Mouse (Mus musculus) T-helper 17 cell (primary cell): Measurements from ENCODE around the gene Olfr824.
"Not testable (repeated sequence)": the region's sequence is repeated elsewhere in the genome, so short reads cannot be mapped to it uniquely, and the experiment has no call there.

Experiments used
- in situ Hi-C, 2 experiments: fragments of 300-600 bp; cut with MboI, MseI; formaldehyde crosslinking; loops; 1 replicate in 1 of 2; 2 replicates in 1 of 2; pipeline ENCODE4 v1.15.1; 2025; ENCODE audit warnings: high pct_unique_total_duplicates in 2 of 2

Olfr824 gene

GRCm38 (mm10) chr10:130129900-130130299, at the start of gene Olfr824:
Gene Olfr824, minus strand, starts transcription at chr10:130130000.
- in situ Hi-C loops, result not testable (repeated sequence)

- in situ Hi-C loops, result no loop called here
These were observed 36.9 kb upstream of the Olfr824 start, which contains the start of gene Olfr825 for GRCm38 (mm10) chr10:130166666-130167065. Gene Olfr825, minus strand, starts transcription at chr10:130166766.

- in situ Hi-C loops, result no loop called here
These were observed 35.4 kb upstream of the Olfr824 start for GRCm38 (mm10) chr10:130165196-130165595.

- in situ Hi-C loops, result loop anchor here in 1 of 2 experiments (5.0 kb wide), 1 partner anchor 67 kb away; no protein-coding TSS in a partner anchor
These were observed 14.3 kb upstream of the Olfr824 start for GRCm38 (mm10) chr10:130144121-130144520.

- in situ Hi-C loops, result loop anchor here in 1 of 2 experiments (5.0 kb wide), 1 partner anchor 65 kb away; no protein-coding TSS in a partner anchor
These were observed 12.7 kb upstream of the Olfr824 start for GRCm38 (mm10) chr10:130142481-130142880.

GRCm38 (mm10) chr10:130134811-130135210, 5.0 kb upstream of the Olfr824 start:
- in situ Hi-C loops, result no loop called here

- in situ Hi-C loops, result not testable (repeated sequence)
These were observed 13.8 kb downstream of the Olfr824 start for GRCm38 (mm10) chr10:130116045-130116444.

- in situ Hi-C loops, result not testable (repeated sequence)
These were observed 14.5 kb downstream of the Olfr824 start, which contains the start of gene Olfr823 for GRCm38 (mm10) chr10:130115283-130115682. Gene Olfr823, minus strand, starts transcription at chr10:130115383.

- in situ Hi-C loops, result no loop called here
These were observed 33.7 kb downstream of the Olfr824 start for GRCm38 (mm10) chr10:130096104-130096503.

GRCm38 (mm10) chr10:130092838-130093440, 36.9 kb downstream of the Olfr824 start:
- in situ Hi-C loops, result loop anchor here (5.0 kb wide), 1 partner anchor 1066 kb away; no protein-coding TSS in a partner anchor
